Mouse (Mus musculus): ENCODE data around the gene Prim2.

The Prim2 gene

DNA sequence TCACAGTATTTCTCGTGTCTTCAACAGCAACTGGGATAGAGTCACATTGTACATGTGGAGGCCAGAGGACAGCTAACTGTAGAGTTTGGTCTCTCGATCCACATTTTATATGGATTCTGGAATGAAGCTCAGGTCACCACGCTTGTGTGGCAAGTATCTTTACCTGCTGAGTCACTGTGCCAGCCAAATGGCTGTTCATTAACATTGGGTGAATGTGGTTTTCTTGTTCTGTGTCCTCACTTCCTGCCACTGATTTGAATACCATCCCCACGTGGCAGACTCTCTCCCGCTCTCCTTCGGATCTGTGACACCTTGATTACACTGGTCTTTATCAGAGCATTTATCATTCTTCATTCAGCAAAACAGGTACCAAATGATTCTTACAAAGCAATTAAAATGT lies 198.5 kb downstream of the Prim2 start:
- no peak for DNase-seq

DNA sequence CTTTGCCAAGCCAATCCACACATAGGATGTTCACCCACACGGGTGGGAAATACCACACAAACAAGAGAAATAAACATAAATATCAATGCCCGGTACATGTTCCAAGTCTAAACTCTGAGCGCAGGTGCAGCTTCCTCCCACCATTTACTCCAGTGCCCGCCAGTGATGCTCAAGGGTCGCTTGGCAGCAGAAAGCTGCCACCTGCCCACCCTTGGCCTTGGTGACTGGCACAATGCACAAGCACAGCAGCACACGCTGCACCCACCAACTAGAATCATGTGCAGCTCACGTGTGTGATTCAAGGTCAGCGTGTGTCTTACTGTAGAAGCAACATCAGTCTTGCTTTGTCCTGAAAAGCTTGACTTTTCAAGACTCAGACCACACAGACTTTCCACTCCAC lies 199.4 kb downstream of the Prim2 start:
- DNase-seq: no peak

- DNase-seq: no peak
Measured at GRCm38 (mm10) chr1:33464234-33464633, 205.4 kb downstream of the Prim2 start.

DNA sequence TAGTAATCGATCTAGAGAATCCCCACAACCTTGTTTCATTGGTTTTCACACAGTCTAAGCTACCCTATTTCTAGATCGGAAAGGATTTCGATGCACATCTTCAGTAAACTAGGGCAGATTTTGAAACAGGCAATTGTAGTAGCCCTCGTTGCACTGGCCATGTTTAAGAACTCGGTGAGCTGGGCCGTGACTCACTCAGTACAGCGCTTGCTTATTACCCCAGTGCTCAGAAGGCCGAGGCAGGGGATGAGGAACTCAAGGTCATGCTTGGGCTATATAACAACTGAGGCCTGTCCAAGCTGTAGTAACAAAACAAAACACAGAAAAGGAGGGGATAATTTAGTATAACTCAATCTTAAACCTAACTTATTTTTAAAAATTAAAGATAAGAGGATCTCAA lies 208.9 kb downstream of the Prim2 start:
- DNase-seq: no peak

- no peak for DNase-seq
Measured at GRCm38 (mm10) chr1:33460262-33460661, 209.3 kb downstream of the Prim2 start.

DNA sequence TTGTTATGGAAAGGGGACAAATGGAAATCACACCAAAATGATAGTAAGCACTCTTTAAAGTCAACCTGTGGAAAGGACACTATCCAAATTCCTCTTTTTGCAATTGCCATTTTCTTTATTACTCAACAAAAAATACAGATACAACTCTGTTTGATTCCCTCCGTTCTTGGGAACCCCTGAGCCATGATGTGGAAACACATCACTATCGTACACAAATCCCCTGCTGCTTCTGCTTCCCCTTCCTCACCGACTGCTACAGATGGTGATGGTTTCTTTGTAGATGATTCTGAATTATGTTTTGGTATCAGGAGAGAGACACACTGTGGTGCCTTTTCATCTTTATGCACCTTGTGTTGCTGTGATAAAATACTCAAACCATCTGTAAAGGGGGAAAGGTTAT lies 210.6 kb downstream of the Prim2 start:
- no peak for DNase-seq

DNA sequence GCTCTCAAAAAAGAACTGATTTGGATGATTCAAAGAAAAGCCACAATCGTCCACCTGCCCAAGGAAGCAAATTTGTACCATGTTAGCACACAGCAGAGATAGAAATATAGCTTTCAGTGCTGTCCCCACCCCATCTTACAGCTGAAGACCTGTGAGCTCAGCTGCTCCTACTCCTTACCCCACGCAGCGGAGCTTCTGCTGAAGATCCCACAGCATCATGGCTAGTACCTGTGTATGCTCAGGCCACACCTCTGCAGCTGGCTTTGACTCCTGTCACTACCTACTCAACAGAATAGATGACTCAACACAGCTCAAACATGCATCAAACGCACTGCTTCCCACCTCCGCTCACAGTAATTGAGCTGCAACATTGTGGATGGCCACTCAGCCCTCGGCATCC lies 215.3 kb downstream of the Prim2 start:
- no peak for DNase-seq

DNA sequence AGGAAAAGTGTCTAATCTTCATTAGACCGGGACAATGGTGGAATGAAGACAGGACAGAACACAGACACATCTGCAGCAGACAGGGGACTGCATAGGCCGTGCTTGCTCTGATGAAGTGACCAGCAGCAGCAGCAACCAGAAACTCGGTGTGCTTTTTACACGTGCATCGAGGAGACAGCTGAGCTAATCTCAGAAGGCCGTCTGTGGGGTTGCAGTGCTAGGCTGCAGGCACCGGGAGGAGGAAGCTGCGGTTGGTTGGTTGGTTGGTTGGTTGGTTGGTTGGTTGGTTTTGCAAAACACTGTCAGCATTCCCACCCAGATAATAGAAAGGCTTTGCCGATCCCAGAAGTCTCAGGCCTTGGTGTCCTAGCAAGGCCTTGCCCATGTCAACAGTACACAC lies 216.3 kb downstream of the Prim2 start:
- DNase-seq: no peak

DNA sequence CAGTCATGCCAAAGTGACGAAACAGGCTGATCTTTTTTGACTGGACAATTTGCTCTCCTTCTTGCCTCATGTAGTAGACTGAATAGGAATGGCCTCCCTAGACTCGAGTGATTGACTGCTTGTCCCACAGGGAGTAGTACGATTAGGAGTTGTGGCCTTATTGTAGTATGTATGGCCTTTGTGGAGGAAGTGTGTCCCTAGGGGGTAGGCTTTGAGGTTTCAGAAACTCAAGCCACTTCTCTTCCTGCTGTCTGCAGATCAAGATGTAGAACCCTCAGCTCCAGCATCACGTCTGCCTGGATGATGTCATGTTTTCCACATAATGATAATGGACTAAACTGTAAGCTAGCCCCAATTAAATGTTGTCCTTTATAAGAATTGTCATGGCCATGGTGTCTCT lies 222.4 kb downstream of the Prim2 start:
- no peak for DNase-seq

GRCm38 (mm10) chr1:33436167-33436566 lies 233.4 kb downstream of the Prim2 start:
- no peak for DNase-seq

All from thymus, postnatal 25 days (tissue).